Mouse (Mus musculus): ENCODE results near the gene Tmco5.

Gene Tmco5

DNA sequence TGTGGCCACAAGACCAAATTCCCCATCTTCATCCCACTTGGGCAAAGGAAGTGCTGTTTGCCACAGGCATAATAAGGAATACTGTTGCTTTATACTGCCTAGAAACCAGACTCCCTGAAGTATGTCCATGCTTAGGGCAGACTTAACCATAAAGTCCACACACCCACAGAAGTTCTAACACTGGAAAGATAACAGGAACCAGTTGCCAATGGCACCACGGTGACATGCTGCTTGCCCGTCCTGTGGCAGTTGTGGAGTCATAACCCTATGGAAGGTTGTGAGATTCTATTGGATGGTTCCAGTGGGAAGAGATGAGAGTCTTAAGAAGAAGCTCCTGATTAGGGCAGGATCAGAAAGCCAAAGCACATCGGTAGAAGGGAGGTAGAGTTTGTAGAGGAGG lies at the start of gene Tmco5:
TSS of gene Tmco5 (plus strand) at position 301 of the 400 bp plus-strand sequence.
- no peak for DNase-seq

DNA sequence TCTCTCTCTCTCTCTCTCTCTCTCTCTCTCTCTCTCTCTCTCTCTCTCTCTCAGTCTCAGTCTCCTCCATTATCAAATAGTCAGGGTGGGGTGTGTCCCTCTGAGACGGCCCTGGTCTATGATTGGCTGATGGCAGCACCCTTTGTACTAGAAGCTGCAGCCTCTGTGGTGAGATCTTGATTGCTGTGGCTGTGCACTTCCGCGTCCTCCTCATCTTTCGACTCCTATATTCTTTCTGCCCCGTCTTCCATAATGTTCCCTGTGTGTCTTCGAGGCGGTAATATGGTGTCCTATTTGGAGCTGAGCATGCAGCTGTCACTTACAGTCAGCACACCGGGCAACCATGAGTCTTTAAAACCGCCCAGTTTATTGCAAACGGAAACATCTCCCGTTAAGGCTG lies 46.6 kb upstream of the Tmco5 start:
- no peak for DNase-seq

DNA sequence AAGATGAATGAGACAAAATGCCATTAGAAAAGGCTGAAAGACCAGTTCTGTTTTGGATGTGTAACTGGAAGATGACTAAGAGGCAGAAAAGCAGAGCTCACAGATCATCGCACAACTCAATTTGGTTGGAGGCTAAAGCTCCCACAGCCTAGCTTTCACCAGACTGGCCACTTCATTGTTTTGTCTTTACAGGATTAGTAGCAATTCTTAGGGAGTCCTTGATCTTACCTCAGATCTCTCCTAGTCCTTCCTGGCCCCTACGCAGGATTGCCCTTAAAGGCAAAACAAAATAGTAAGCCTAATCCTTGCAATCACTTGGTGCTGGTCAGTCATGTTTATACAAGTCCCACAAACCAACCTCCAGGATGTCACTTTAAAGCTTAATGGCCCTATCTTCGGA lies 40.7 kb upstream of the Tmco5 start:
- DNase-seq = no peak

DNA sequence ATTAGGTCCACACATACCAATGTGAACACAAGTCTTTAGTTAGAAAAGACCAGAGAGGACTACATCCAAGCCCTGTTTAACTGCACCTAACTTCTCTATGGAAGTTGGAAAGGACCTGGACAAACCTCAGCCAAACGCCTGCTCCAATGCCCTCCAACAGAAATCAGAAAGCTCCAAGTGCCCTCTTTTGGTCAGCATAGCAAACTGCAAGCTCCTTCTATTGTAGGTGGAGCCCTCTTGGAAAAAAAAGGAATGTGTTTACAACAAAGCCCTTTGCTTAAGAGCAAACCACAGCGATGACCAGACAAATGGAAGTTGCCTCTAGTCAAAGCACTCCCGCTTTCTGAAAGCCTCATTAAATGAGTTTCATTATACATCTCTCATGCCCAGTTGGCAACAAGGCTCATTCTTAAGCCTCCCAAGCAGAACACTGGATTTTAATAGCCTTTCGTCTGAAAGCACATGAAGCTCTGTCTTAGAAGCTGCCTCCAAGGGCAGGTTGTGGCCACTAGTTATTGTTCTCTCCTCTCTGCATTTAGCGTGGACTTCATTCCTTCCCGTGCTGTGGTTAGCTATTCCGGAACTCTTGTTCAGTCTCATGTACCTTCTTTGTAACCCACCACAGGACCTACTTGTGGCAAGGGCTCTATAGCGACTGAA lies 39.8 kb upstream of the Tmco5 start:
- no peak for DNase-seq

DNA sequence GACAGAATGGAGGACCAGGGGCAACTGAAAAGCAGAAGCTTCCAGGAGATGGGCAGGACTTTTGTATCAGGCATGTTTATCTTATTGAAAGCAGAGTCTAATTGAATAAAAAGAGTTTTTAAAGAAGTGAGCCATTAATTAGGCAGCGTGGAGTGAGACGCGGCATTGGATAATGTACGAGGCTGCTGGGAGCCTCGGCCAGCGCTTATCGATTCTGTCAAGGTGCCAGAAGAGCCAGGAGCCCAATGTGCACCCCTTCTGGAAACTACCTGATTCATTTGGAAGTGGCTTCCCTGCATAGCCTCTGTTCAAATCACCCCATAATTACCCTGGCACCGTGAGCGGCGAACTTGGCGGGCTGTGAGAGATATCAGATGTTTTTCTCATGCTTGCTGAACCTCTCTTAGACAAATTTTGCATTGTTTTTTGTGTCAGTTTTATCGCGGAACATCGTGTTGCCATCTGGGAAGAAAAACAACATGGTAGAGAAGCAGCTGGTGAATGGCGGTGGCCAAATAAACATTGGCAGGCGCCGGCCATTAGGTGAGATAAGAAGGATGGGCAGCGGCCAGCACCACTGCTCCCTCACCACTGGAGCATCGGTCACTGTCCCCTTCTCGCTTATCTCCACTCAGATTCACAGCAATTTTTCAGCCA lies 28.4 kb upstream of the Tmco5 start:
- DNase-seq = no peak

DNA sequence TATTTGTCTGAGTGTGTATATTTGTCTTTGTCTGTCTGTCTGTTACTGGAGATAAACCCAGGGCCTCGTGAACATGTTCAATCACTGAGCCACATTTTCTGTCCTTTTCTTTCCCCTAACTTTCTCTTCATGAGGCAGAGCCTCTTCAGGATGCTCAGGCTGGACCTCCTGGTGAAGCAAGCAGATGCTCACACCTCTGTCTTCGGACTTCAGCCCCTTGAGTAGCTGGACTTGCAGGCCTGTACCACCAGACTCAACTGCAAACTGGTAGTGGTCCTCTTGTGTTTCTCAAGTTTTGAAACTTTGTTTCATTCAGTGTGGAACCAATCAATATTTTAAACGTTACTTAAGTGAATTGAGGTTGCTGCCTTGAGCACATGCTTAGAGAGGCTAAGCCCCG lies 27.1 kb upstream of the Tmco5 start:
- DNase-seq = no peak

DNA sequence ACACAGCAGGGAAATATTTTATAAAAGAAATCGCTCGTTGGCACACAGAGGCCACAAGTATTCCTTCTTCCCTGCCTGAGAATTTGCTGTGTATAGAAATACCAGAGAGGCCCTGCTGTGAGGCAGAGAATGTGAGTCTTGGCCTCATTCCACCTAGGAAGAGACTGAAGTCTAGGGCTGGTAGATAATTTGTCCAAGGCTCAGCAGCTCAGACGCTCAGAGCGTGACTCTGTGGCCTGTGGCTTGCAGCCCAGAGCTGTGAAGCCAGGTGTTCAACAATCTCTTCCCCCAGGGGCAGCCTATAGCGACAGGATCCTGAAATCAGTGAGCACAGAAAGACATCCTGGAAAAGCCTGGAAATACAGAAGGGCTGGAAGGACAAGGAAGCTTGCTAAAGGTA lies 26.2 kb upstream of the Tmco5 start:
- DNase-seq = no peak

DNA sequence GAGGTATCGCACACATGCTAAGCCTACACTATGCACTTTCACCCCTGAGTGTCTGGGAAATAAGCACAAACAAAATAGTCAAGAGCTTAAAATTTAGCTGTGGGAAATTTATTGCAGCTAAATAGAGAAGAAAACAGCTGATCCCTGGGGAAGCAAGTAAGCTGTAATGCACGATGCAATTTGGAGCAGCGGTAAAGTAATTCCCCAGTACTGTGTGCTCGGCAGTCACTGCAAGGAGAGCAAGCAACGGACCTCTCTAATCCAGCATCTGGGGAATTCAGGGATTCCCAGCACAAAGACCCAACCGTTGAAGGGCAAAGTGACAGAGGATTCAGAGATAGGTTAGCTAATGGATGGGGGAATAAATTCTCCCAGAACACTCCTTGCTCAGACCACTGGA lies 19.8 kb upstream of the Tmco5 start:
- no peak for DNase-seq

DNA sequence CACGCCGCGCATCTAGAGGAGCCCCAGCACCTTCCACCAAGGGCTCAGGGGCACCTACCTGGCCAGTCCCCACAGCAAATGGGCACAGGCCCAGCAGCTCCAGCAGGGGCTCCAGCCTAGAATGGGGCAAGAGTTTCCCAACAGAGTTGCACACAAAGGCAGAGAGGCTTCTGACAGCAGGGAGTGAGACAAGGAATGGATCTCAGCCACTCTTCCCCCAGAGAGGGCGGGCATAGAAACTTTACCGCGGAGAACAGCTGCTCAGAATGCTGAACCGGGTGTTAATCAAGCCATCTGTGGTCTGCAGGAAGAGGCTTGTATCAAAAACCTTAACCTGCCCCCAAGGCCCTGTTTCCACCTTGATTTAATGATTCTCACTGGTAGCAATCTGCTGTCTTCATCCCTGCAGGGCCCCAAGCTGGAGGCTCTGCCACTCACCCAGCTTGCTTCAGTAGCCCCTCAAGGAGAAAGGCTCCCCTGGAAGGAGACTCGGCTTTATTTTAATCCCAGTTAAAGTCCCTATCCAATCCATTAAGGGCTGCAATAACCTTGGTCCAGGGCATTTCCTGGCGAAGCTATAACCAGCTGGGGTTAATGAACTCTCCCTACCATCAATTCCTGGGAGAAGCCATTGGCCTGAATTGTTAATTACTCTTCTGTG lies 1.4 kb upstream of the Tmco5 start:
- no peak for DNase-seq

DNA sequence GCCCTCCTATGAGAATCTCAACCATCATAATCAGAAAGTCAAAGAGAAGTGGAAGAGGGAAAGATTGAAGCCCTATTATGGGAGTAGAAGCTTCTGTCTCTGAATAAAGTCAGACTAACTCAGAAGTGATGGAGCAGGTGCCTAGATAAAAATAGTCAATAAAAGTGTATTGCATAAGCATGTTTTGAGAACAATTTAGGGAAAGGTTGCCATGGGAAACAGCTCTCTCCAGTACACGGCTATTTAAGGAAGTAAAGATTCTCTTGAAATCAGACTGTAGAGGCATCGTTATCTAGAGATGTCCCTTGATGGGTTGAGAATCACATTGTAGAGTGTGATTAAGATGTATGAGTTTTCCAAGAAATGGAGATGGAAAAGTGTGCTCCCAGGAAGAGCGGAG lies 1.2 kb downstream of the Tmco5 start:
- DNase-seq = no peak

DNA sequence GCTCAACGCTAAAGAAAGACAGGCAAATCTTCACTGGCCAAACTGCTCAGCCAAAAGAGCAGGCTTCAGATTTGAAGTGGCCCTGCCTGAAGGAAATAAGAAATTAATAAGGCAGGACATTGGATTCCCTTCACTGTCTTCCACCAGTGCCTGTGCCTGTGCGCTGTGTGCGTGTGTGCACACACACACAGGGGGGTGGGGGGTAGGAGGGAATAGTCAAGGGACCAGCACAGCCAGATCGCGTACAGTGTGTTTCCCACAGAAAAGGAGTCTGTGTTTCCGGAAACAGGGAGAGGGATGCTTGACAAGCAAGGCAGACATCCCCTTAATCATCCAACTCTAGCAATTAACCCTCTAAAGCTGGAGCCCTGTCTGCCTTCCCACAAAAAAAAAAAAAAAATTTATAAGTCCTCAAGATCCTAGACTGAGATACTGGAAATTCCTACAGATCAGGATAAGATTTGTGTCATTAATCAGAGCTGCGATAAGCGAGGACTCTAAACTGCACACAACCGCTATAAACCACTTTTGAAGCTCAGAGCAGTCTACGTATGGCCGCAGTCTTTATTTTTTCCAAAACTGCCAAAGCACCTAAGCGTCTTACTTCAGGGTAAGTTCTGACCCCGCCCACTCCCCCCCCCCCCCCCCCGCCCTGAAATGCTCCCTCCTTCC lies 15.0 kb downstream of the Tmco5 start:
- DNase-seq = no peak

DNA sequence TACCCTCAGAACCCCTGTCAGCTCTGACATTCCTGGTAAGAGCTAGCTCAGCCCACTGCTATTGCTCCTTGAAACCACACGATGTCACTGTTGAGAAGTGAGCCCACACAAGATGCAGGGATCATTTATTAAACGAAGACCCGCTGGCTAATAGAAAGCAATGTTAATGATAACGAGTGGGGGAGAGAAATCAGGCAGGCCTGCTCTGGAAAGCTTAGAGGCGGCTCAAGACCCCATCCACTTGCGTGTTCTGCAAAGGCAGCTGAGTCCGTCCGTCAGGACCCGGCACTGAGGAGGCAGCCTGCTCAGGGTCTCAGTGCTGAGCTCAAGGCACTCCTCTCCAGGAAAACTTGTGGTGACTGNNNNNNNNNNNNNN lies 15.5 kb downstream of the Tmco5 start:
- DNase-seq = no peak

DNA sequence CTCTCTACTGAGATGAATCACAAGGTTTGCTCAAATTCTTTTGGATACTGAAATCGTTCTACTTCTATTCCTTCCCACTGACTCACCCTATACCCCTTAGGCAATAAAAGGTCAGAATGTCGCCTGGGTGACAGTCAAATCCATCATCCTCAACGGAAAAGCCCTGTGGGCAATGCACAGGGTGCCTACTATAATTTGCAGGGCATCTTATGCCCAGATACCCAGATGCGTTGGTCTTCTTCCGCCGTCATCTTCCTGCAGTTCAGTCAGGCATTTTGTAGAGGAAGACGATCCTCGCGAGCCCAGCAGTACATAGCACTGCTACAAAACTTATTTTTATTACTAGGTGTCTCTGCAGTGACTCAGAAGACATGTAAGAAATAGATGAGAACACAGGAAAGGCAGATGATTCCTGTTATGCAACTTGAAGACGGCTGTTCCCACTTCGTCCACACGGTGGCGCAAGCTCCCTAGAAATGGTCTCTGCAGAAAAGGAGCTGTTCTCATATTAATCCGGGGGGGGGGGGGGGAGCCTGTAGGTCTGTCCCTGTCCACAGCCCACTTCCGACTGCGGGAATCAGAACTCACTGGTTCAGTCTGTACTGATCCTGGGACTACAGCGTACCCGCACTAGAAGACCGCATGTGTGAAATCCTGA lies 21.3 kb downstream of the Tmco5 start:
- peak; percentile 94 for DNase-seq

DNA sequence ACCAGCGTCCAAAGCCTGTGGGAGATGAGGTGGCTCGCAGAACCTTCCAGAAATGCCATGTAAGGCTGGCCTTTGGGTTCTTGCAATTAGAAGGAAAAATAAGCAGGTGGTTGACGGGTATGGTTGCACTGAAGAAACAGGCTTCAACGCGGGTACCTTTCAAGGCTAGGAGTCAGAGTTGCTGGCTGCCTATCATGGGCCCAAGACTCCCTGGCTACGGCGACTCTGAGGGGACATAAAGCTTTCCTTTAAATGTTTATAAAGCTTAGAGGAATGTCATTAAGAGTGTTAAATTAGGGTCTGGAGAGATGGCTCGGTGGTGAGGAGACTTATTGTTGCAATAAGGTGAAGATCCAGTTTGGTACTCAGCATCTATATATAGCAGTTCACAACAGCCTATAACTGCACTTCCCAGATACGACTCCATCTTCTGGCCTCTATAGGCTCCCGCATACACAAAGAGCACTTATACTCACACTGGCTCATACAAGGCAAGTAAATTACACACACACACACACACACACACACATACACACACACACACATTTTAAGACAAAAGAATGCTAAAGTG lies 21.9 kb downstream of the Tmco5 start:
- DNase-seq = peak; percentile 25

DNA sequence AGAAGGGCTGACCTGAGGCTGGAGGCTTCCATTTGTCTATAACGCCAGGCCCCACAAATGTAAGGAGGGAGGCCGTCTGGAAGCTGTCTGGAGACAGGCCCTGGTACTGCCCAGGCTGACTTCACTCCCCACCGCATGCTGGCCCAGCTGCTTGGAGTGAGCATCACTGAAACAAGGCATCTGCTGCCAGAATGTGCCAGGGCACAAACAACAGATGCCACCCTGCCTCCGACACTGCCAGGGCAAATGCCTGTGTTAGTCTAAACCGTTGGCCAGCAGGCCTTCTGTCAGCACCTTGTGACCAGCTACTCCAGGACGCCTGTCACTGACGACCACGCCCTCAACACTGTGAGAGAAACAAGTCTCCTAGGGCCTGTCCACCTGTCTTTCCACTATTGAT lies 29.8 kb downstream of the Tmco5 start:
- DNase-seq = no peak

DNA sequence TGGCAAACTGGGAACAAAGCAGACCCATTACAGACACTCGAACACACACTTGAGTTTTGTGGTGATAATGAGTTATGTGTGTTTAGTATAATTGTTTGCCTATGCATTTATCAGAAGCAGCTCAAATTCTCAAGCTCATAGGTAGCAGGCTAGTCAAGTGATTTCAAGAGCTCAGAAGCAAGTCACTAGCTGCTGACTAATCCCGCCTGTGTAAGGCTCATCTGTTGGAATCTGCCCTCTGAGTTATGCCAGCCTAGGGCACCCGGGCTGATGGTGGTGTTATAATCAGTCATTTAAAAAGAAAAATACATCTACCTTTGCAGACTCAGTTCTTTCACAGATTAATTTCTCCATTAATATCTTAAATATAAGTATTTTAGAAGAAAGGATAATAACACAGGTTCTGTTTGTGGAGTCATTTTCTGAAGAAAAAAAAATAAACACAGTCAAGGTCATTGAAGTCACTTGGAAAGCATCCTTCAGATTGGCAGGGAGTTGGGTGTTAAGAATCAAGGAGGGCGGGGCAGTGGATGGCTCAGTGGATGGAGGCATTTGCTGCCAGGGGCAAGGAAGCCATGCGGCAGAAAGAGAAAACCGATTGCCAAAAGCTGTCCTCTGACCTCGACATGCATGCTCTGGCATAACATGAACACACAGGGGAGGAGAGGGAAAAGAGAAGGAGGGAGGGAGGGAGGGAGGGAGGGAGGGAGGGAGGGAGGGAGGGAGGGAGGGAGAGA lies 34.0 kb downstream of the Tmco5 start:
- DNase-seq = no peak

DNA sequence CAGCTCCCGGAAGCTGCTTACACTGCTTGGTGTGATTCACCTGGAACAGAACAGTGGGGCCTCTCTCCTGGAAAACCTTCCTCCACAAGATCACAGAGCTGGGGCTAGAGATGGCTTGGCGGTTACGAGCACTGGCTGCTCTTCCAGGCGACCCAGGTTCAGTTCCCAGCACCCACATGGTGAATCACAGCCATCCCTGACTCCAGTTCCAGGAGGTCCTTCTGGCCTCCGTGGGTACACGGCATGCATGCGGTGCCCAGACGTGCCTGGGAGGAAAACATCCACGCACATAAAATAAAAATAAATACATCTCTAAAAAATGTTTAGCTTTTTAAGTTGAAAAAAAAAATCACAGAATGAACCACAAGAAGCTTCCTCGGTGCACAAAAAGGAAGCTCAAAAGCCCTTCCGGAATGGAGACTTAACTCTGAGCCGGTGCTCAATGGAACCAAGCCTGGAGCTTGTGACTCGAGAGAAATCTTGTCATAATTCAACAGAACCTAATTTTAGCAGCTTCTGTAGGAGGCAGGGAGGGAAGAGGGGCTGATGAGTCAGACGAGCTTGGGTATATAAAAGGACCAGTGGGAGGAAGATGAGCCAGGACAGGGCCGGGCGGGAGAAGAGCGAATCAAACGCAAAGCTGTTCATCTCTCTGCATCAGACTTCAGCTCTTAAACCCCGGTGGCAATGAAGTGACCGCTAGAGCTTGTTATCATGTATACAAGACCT lies 35.4 kb downstream of the Tmco5 start:
- DNase-seq = peak; percentile 53

DNA sequence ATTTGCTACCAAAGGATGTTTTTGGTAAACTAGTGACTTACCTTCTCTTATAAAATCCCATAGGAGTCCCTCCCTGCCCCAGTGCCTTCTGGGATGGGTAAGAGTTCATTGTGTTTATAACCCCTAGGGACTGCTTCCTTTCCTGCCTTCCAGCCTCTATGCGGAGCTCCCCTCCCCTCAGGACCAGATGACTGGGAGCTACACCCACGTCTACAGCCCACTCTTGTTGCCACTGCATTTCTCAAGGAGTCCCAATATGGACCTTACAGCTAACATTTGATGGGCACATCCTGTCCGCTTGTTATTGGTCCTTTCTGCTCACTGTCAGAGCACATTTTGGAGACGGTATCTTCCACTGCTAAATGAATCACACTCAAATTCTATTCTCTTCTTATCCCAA lies 36.1 kb downstream of the Tmco5 start:
- no peak for DNase-seq

DNA sequence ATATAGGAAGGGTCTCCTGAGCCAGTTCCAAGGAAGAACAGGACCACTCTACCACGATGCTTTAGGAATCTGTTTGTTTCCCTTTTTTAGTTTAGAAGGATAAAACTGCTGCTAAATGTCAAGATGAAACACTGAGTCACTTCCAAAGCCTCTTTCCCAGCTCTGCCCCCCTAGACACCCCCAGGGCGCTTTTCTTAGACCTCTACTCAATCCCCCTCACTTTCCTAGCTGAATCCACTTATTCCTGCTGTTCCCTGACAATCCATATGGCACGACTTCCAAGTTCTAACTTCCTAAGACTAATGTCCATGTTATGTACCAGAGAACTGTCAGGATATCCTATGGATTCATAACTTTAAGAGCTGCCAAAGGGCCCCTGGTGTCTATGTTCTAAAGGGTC lies 40.1 kb downstream of the Tmco5 start:
- DNase-seq = no peak

DNA sequence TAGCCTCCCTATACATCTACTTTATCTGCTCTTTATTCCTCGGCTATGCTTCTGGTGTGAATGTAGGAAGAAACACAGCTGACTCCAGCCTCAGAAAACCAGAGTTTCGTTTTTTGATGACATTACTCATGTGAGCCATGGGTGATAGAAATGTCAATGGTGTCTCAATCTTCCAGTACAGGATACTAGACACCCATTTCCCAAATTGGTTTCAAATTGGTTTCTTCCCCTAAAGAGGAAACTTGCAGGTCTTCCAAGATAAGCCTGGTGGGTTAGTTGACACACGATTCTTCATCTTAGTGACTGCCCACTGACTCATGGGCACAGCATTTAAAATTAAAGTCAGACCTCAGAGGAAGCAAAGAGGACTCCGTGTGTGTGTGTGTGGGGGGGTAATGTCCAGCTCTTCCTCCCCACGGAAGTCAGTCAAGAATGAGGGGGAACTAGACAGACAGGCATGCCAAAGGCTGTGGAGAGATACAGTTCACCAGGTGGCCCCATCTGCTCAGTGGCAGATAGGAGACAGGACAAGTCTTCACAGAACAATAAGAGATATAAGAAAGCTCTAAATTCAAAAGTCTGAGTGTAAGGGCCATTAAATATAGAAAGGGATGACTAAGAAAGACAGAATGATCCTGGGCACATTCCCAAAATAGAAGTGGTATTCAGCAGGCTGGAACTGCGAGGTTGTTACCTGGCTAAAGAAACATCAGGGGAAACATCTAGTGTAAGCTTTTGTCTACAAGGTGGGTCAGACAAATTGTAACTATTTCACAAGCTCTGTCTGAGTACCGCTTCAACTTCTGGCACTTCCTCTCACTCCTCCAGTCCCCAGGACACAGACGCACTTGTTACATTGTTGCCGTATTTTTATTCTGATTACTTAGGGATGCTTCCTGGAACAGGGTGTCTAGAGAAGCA lies 44.3 kb downstream of the Tmco5 start:
- no peak for DNase-seq

DNA sequence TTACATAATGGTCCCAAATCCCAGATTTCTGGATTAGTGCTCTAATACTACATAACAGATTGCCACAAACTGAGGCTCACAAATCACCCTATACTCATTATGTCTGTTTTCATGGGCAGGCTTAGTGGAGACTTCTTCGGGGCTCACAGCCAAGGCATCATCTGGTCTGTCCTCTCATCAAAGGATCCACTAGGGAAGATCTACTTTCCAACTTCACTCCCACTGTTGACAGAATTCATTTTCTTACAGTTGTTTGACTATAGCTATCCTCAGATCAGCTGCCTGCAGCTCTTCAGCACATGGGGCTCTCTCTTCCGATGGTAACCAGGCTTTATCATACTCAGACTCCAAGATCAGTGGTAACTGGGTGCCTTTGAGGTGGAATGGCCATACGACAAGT lies 45.2 kb downstream of the Tmco5 start:
- no peak for DNase-seq

Data from right cerebral cortex, postnatal 14 days (tissue).